Mouse (Mus musculus): ENCODE data around the gene Gm38100. TPM values are rescaled to one million over a fixed set of nuclear protein-coding genes. Genes with fewer than 3 reads are reported as not detected.

Gm38100 gene
- total RNA-seq, 2 experiments from 2014 or later, result not detected

- no peak for DNase-seq (ENCODE audit: low spot score in 2 of 2)
- intact Hi-C loops (cut with DNase I), result no loop called here
Observed at GRCm38 (mm10) chr1:175950851-175951250, 30.7 kb downstream of the Gm38100 start.

- intact Hi-C loops (cut with DNase I), result no loop called here
- no peak for DNase-seq (ENCODE audit: low spot score in 2 of 2)
Observed at GRCm38 (mm10) chr1:175961786-175962185, 41.7 kb downstream of the Gm38100 start.

- DNase-seq (ENCODE audit: low spot score in 2 of 2), result no peak
- intact Hi-C loops (cut with DNase I), result no loop called here
Observed at GRCm38 (mm10) chr1:175967004-175967745, 47.0 kb downstream of the Gm38100 start.

- no peak for DNase-seq (ENCODE audit: low spot score in 2 of 2)
- intact Hi-C loops (cut with DNase I), result no loop called here
Observed at GRCm38 (mm10) chr1:175970710-175971109, 50.6 kb downstream of the Gm38100 start.

Other genes starting within 250 kb of the Gm38100 start
- gene Opn3, start 227.6 kb upstream of the Gm38100 start, total RNA-seq (2021), result 1 to 10 TPM; 5.9 to 8.2 TPM
- 10 to 100 TPM in 1 of 2 experiments, 1 to 10 TPM in 1; 10.0 to 10.4 TPM for gene Chml, start 227.4 kb upstream of the Gm38100 start, total RNA-seq (2021)
- not detected for gene Wdr64, start 221.7 kb upstream of the Gm38100 start, total RNA-seq (2021)
- 1 to 10 TPM in 1 of 2 experiments, under 1 TPM in 1; 0.16 to 1.8 TPM for gene Exo1, start 39.7 kb upstream of the Gm38100 start, total RNA-seq (2021)
- gene Rbm8a2, start 58.8 kb downstream of the Gm38100 start, total RNA-seq (2021), result under 1 TPM in 1 of 2 experiments, not detected in 1; 0.32 TPM

Measured in left cerebral cortex, postnatal 36 days (tissue).